Mouse (Mus musculus): ENCODE results near the gene Slc12a5. TPM values are rescaled to one million over a fixed set of nuclear protein-coding genes. Genes with fewer than 3 reads are reported as not detected.

Slc12a5 gene
- polyA plus RNA-seq, 1 experiment from 2014 or later: 21.4 TPM

GRCm38 (mm10) chr2:164951745-164952144 lies 8.9 kb upstream of the Slc12a5 start:
- peaks cover 26% of the 10 kb centered on the region for H3K4me1 ChIP-seq (replicated peaks)
- H3K27me3 ChIP-seq: peaks cover 91% of the 10 kb centered on the region
- H3K9me3 ChIP-seq: no peaks in the 10 kb centered on the region
- H3K4me2 ChIP-seq: no peak overlapping the region
- ATAC-seq (ENCODE audit: low FRiP score): no peak
- WGBS: 87% methylated on average over 4 of the region's 4 CpGs
- no peaks in the 10 kb centered on the region for H3K36me3 ChIP-seq
- H3K4me3 ChIP-seq: no peak overlapping the region
- no peak overlapping the region for H3K9ac ChIP-seq
- no peak overlapping the region for H3K27ac ChIP-seq

DNA sequence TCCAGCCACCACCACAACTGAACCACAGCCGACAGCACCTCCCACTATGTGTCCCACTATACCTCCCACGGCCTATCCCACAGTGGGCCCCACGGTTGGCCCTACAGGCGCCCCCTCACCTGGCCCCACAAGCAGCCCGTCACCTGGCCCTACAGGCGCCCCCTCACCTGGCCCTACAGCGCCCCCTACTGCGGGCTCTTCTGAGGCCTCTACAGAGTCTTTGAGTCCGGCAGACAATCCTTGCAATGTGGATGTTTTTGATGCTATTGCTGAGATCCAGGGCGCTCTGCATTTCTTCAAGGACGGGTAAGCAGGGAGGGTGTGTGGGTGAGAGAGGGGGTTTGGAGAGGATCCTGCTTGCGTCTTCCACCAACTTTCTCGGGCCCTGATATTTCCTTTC lies 8.2 kb upstream of the Slc12a5 start:
- Histone ChIP-seq H3K4me2 (no peak overlapping the region), H3K27me3 (peaks cover 90% of the 10 kb centered on the region), H3K4me1 (replicated peaks) (peaks cover 26% of the 10 kb centered on the region), H3K27ac (no peak overlapping the region), H3K36me3 (no peaks in the 10 kb centered on the region), H3K9me3 (no peaks in the 10 kb centered on the region), H3K9ac (no peak overlapping the region), H3K4me3 (no peak overlapping the region)
- ATAC-seq (ENCODE audit: low FRiP score): no peak
- 43% methylated on average over 13 of the region's 13 CpGs for WGBS

GRCm38 (mm10) chr2:164953224-164953623 lies 7.4 kb upstream of the Slc12a5 start:
- Histone ChIP-seq H3K9ac (no peak overlapping the region; the same call in 1 of the 2 replicates), H3K27ac (no peak overlapping the region), H3K4me2 (peak overlapping the region; percentile 37), H3K4me1 (replicated peaks) (peaks cover 23% of the 10 kb centered on the region), H3K4me3 (no peak overlapping the region), H3K9me3 (no peaks in the 10 kb centered on the region), H3K36me3 (no peaks in the 10 kb centered on the region), H3K27me3 (peaks cover 82% of the 10 kb centered on the region)
- ATAC-seq (ENCODE audit: low FRiP score): 0 out of 2 replicates have a peak, but pooled peaks have one; percentile 53
- WGBS: under 1% methylated on average over 21 of the region's 21 CpGs

- ATAC-seq (ENCODE audit: low FRiP score): no peak
- H3K36me3 ChIP-seq: no peaks in the 10 kb centered on the region
- peaks cover 15% of the 10 kb centered on the region for H3K4me1 ChIP-seq (replicated peaks)
- H3K9me3 ChIP-seq: no peaks in the 10 kb centered on the region
- H3K9ac ChIP-seq: no peak overlapping the region
- H3K4me3 ChIP-seq: no peak overlapping the region
- 76% methylated on average over 4 of the region's 4 CpGs for WGBS
- peaks cover 57% of the 10 kb centered on the region for H3K27me3 ChIP-seq
- H3K4me2 ChIP-seq: no peak overlapping the region
- H3K27ac ChIP-seq: no peak overlapping the region
Observed at GRCm38 (mm10) chr2:164955725-164956124, 4.9 kb upstream of the Slc12a5 start.

- Histone ChIP-seq H3K4me3 (no peak overlapping the region), H3K27ac (no peak overlapping the region), H3K27me3 (peaks cover 52% of the 10 kb centered on the region), H3K4me1 (replicated peaks) (peaks cover 18% of the 10 kb centered on the region), H3K9ac (no peak overlapping the region), H3K9me3 (no peaks in the 10 kb centered on the region), H3K4me2 (no peak overlapping the region), H3K36me3 (no peaks in the 10 kb centered on the region)
- no peak for ATAC-seq (ENCODE audit: low FRiP score)
- 71% methylated on average over 5 of the region's 5 CpGs for WGBS
Observed at GRCm38 (mm10) chr2:164956195-164956594, 4.4 kb upstream of the Slc12a5 start.

GRCm38 (mm10) chr2:164957548-164958315 lies 2.9 kb upstream of the Slc12a5 start:
- H3K9me3 ChIP-seq: no peaks in the 10 kb centered on the region
- H3K4me3 ChIP-seq: no peak overlapping the region
- no peak overlapping the region for H3K4me2 ChIP-seq
- H3K36me3 ChIP-seq: no peaks in the 10 kb centered on the region
- 68% methylated on average over 9 of the region's 9 CpGs for WGBS
- H3K4me1 ChIP-seq (replicated peaks): peaks cover 31% of the 10 kb centered on the region
- ATAC-seq (ENCODE audit: low FRiP score): no peak
- H3K9ac ChIP-seq: no peak overlapping the region
- no peak overlapping the region for H3K27ac ChIP-seq
- peaks cover 39% of the 10 kb centered on the region for H3K27me3 ChIP-seq

DNA sequence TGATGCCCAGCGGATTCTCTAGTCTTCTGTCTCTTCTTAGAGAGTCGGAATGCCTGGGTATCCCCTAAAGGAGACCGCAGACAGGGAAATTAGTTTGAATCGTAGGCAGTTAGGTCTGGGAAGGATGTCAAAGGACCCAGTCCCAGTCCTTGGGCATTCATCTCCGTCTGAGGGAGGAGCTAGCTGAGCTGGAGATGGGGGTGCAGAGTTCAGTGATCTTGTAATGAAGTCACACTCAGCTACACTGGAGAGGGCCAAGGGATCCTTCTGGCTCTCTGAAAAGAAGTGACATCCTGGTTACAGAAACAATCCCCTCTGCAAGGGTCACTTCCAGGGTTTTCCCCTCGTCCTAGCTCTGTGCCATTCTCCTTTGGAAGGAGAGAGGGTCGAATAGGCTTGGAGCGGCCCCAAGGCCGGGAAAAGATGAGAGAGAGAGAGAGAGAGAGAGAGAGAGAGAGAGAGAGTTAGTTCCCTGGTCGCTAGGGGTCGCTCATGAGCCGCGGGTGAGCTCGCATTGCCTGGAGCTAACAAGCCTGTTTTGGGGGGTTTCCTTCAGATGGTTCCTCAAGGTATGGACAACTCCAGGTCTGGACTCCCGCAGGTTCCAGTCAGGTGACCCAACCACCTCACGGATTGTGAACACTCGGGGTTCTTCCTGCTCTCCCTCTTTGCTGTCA lies 1.0 kb downstream of the Slc12a5 start:
- Histone ChIP-seq H3K4me2 (peak overlapping the region; percentile 58), H3K27me3 (peaks cover 18% of the 10 kb centered on the region), H3K27ac (peak overlapping the region; percentile 70), H3K4me1 (replicated peaks) (peaks cover 56% of the 10 kb centered on the region), H3K9me3 (no peaks in the 10 kb centered on the region), H3K36me3 (no peaks in the 10 kb centered on the region), H3K9ac (peak overlapping the region; percentile 75), H3K4me3 (peak overlapping the region; percentile 55)
- ATAC-seq (ENCODE audit: low FRiP score): no peak
- WGBS: 8% methylated on average over 17 of the region's 17 CpGs

DNA sequence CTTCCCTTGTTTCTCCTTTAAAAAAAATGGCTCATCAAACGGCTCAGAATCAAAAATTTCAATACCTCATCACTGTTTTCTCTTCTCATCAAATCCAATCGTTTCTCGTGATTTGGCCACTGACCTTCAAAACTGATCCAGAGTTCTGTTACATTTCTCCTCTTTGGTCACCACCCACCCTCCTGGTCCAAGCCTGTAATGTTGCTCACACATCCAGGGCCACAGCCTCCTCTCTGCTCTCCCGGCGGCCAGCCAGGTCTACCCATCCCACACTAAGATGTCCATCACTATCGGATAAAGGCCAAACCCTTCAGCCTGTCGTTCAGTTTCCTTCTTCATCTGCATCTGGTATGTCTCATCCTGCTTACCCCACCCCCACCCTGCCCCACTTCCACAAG lies 1.6 kb downstream of the Slc12a5 start:
- no peaks in the 10 kb centered on the region for H3K36me3 ChIP-seq
- H3K27me3 ChIP-seq: peaks cover 19% of the 10 kb centered on the region
- H3K27ac ChIP-seq: no peak overlapping the region
- WGBS: 51% methylated on average over 7 of the region's 7 CpGs
- no peak overlapping the region for H3K9ac ChIP-seq
- no peak overlapping the region for H3K4me3 ChIP-seq
- ATAC-seq (ENCODE audit: low FRiP score): no peak
- peak overlapping the region; percentile 58 for H3K4me2 ChIP-seq
- H3K4me1 ChIP-seq (replicated peaks): peaks cover 60% of the 10 kb centered on the region
- no peaks in the 10 kb centered on the region for H3K9me3 ChIP-seq

- Histone ChIP-seq H3K4me3 (peak overlapping the region; percentile 25), H3K9ac (peak overlapping the region; percentile 55), H3K27ac (peak overlapping the region; percentile 91), H3K36me3 (no peaks in the 10 kb centered on the region), H3K27me3 (peaks cover 40% of the 10 kb centered on the region), H3K4me1 (replicated peaks) (peaks cover 82% of the 10 kb centered on the region), H3K4me2 (peak overlapping the region; percentile 50), H3K9me3 (no peaks in the 10 kb centered on the region)
- WGBS: 10% methylated on average over 9 of the region's 9 CpGs
- peak; percentile 68 for ATAC-seq (ENCODE audit: low FRiP score)
Observed at GRCm38 (mm10) chr2:164964242-164964894, 3.8 kb downstream of the Slc12a5 start.

DNA sequence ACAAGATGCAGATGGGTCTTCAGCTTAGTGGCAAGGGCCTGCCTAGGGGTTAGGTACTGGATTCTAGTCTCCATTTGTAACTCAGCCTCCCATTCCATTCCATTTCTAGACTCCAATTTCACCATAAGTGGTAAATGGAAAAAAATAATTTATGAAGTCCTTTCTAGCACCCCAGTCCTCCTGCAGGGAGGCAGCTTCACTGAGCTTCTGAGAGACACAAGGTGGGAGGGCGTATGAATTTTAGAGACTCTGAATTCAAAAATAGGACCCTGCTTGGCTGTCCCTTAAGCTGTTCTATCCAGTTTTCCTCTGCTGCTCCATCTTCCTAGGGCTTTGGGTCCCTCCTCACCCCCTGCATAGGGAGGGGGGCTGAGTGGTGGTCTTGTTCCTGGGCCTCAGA lies 4.4 kb downstream of the Slc12a5 start:
- Histone ChIP-seq H3K36me3 (no peaks in the 10 kb centered on the region), H3K27me3 (peaks cover 46% of the 10 kb centered on the region), H3K4me1 (replicated peaks) (peaks cover 88% of the 10 kb centered on the region), H3K4me2 (peak overlapping the region; percentile 50), H3K9ac (peak overlapping the region; percentile 55), H3K27ac (peak overlapping the region; percentile 91), H3K4me3 (peak overlapping the region; percentile 25; the same call in 1 of the 2 replicates), H3K9me3 (no peaks in the 10 kb centered on the region)
- ATAC-seq (ENCODE audit: low FRiP score): no peak
- WGBS: 88% methylated on average over 1 of the region's 1 CpGs

GRCm38 (mm10) chr2:164966381-164966780 lies 5.8 kb downstream of the Slc12a5 start:
- 30% methylated on average over 8 of the region's 8 CpGs for WGBS
- Histone ChIP-seq H3K4me2 (no peak overlapping the region), H3K9me3 (no peaks in the 10 kb centered on the region), H3K27me3 (peaks cover 60% of the 10 kb centered on the region), H3K4me3 (no peak overlapping the region), H3K36me3 (no peaks in the 10 kb centered on the region), H3K9ac (no peak overlapping the region), H3K27ac (no peak overlapping the region), H3K4me1 (replicated peaks) (peaks cover 94% of the 10 kb centered on the region)
- ATAC-seq (ENCODE audit: low FRiP score): no peak

- H3K9ac ChIP-seq: no peak overlapping the region
- H3K36me3 ChIP-seq: no peaks in the 10 kb centered on the region
- H3K4me3 ChIP-seq: peak overlapping the region; percentile 56; the same call in 1 of the 2 replicates
- peak overlapping the region; percentile 72 for H3K4me2 ChIP-seq
- peak overlapping the region; percentile 92 for H3K27ac ChIP-seq
- 8% methylated on average over 6 of the region's 6 CpGs for WGBS
- ATAC-seq (ENCODE audit: low FRiP score): no peak
- peaks cover 92% of the 10 kb centered on the region for H3K4me1 ChIP-seq (replicated peaks)
- H3K27me3 ChIP-seq: peaks cover 67% of the 10 kb centered on the region
- H3K9me3 ChIP-seq: no peaks in the 10 kb centered on the region
Observed at GRCm38 (mm10) chr2:164967193-164967592, 6.6 kb downstream of the Slc12a5 start.
